Mouse (Mus musculus) layer of hippocampus, adult 9-10 months (tissue): ENCODE data around the gene Kmt5a.
"Not testable (repeated sequence)": the region's sequence is repeated elsewhere in the genome, so short reads cannot be mapped to it uniquely, and the experiment has no call there.

Experiments
- DNase-seq: peaks from one replicate; pipeline ENCODE4 v3.0.0; 2022; ENCODE audit warnings: low spot score

Gene Kmt5a

GRCm38 (mm10) chr5:124482966-124483654 is 43.4 kb downstream of the Kmt5a start, which contains the start of gene Snrnp35:
Snrnp35 (plus strand) TSS chr5:124483134.
- peak; percentile 72 for DNase-seq

- DNase-seq: no peak
These were observed 44.1 kb downstream of the Kmt5a start for GRCm38 (mm10) chr5:124483655-124484396.

- DNase-seq: no peak
These were observed 45.9 kb downstream of the Kmt5a start for GRCm38 (mm10) chr5:124485654-124486053.

- no peak for DNase-seq
These were observed 49.2 kb downstream of the Kmt5a start for GRCm38 (mm10) chr5:124488885-124489284.

GRCm38 (mm10) chr5:124491732-124492131 is 52.0 kb downstream of the Kmt5a start:
- DNase-seq: no peak

- no peak for DNase-seq
These were observed 52.9 kb downstream of the Kmt5a start for GRCm38 (mm10) chr5:124492618-124493017.

GRCm38 (mm10) chr5:124493455-124493854 is 53.7 kb downstream of the Kmt5a start:
- DNase-seq: no peak

GRCm38 (mm10) chr5:124495547-124495946 is 55.8 kb downstream of the Kmt5a start:
- DNase-seq: no peak

GRCm38 (mm10) chr5:124496614-124497514 is 57.1 kb downstream of the Kmt5a start:
- no peak for DNase-seq

GRCm38 (mm10) chr5:124498221-124498876 is 58.6 kb downstream of the Kmt5a start:
- no peak for DNase-seq

- no peak for DNase-seq
These were observed 59.3 kb downstream of the Kmt5a start for GRCm38 (mm10) chr5:124499001-124499400.

GRCm38 (mm10) chr5:124500037-124500436 is 60.3 kb downstream of the Kmt5a start:
- DNase-seq: not testable (repeated sequence)

- DNase-seq: no peak
These were observed 60.8 kb downstream of the Kmt5a start for GRCm38 (mm10) chr5:124500573-124500972.

GRCm38 (mm10) chr5:124501541-124501940 is 61.8 kb downstream of the Kmt5a start:
- no peak for DNase-seq

GRCm38 (mm10) chr5:124503742-124504141 is 64.0 kb downstream of the Kmt5a start:
- peak; percentile 65 for DNase-seq

GRCm38 (mm10) chr5:124505235-124505634 is 65.5 kb downstream of the Kmt5a start:
- DNase-seq: no peak

GRCm38 (mm10) chr5:124506731-124507359 is 67.1 kb downstream of the Kmt5a start:
- DNase-seq: no peak

GRCm38 (mm10) chr5:124509200-124509599 is 69.5 kb downstream of the Kmt5a start:
- DNase-seq: no peak

- DNase-seq: no peak
These were observed 70.1 kb downstream of the Kmt5a start for GRCm38 (mm10) chr5:124509742-124510237.

GRCm38 (mm10) chr5:124510536-124511050 is 70.9 kb downstream of the Kmt5a start:
- no peak for DNase-seq
